Mouse (Mus musculus): ENCODE data around the gene Ephb2.

The Ephb2 gene

DNA sequence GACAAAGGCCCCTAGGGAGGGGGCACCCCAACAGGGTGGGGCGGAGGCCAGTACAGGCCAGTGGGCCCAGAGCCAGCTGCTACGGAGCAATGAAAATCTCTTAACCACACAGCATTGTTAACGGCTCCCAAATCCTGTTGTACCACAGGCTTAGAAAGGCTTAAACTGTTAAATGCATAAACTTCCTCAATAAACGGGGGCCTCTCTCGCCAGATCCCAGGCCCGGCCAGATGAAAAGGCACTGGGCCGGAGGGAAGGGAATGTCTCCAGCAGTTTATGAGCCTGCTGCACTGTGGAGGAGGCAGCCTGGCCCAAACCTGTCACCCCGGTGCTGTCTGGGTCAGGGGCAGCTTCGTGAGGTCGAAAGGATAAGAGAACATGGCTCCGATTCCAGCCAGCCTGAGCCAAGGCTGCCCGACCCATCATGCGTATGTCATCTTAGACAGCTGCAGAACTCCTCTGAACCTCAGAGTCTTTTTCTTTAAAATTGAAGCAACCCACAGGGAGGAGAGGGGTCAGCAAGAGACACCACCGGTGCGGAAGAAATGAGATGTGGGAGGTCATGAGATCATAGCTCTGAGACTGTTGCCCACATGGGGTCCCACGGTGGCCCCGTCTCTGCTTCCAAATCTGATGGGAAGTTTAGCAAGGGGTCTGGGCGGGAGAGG, 73.9 kb downstream of the Ephb2 start:
- no peak for DNase-seq (ENCODE audit: low read depth, low spot score)

GRCm38 (mm10) chr4:136760882-136761281, 74.9 kb downstream of the Ephb2 start:
- DNase-seq (ENCODE audit: low read depth, low spot score), result no peak

GRCm38 (mm10) chr4:136757096-136757495, 78.7 kb downstream of the Ephb2 start:
- no peak for DNase-seq (ENCODE audit: low read depth, low spot score)

DNA sequence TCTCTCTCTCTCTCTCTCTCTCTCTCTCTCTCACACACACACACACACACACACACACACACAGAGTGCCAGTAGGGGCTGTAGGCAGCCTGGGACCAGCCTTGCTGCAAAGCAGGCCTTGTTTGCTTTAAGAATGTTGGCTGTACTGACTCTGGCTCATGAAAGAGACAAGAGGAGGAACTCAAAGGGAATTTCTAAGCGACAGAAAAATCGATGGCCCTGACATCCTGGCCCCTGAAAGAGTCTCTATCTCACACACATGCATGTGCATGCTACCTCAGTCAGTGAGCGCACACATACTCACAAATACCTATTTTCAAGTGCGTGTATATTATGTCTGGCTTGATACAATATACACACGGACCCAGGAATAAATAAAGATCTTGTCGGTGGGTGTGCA, 79.3 kb downstream of the Ephb2 start:
- no peak for DNase-seq (ENCODE audit: low read depth, low spot score)

DNA sequence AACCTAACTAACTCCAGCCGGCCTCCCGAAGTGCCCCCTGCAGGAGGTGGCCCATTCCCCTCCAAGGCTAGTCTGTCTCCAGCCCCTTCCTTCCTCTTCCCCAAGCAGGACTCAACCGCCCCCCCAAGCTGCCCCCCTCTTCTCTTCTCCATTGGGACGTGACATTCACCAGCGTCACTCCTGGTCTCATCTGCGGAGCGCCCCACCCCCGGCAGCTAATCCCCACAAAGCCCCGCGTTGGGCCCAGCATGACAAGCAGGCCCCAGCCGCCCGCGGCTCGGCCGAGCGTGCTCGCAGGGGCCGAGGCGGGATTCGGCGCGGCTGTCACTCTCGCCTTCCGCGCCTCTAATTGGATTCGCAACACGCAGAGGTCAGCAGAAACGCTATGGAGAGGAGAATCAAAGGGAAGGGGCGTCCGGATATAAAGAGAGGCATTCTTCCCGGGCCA, 80.4 kb downstream of the Ephb2 start:
- DNase-seq (ENCODE audit: low read depth, low spot score), result no peak

DNA sequence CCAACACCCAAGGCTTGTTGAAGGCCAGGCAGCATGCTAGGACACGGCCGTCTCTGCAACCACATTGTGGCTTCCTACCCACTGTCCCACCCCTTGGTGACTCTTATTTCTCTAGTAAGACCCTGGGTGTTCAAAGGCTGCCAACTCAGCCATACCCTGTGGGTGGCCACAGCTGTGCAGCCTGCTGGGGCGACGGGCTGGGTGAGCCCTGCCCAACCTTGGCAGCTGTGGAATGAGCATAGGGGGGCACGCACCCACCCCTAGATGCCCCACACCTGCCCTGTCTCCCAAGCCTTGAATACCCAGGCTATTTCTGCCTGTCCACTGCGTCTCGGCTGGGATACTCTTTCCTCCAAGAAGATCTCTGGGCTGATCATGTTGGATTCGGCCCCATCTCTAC, 81.5 kb downstream of the Ephb2 start:
- DNase-seq (ENCODE audit: low read depth, low spot score), result no peak

- no peak for DNase-seq (ENCODE audit: low read depth, low spot score)
These were observed 84.3 kb downstream of the Ephb2 start for GRCm38 (mm10) chr4:136751355-136752020.

- DNase-seq (ENCODE audit: low read depth, low spot score), result no peak
These were observed 85.0 kb downstream of the Ephb2 start for GRCm38 (mm10) chr4:136750578-136751338.

DNA sequence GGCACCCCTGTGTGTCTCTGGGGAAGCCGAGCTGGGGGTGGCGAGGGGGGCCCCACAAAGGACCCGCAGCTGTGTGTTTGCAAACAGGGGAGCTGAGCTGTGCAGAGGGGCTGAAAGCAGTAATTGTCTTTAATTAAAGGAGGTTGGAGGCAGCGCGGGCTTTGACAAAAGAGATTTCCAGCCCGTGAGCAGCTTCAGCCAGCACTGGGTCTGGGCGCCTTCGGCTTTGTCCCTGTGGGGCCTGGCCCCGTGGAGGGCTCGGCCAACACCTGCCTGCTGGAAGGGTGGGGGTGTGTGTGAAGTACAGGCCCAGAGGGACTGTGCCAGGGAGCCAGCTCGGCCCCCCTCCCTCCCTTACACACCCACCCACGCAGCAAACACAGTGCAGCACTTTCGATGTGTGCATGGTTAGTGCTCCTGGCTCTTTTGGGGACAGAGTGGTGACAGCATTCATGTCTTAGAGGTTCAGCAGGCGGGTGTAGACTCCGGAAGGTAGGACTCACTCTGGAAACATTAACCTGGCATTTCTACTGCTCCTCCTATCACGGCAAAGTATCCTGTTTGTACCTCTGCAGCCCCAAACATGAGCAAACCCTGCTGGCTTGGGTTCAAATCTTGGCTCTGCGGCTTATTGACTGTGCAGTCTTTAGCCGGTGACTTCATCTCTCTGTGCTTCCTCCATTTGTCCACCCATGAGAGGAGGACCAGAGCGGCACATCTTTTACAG, 85.8 kb downstream of the Ephb2 start:
- DNase-seq (ENCODE audit: low read depth, low spot score), result no peak

DNA sequence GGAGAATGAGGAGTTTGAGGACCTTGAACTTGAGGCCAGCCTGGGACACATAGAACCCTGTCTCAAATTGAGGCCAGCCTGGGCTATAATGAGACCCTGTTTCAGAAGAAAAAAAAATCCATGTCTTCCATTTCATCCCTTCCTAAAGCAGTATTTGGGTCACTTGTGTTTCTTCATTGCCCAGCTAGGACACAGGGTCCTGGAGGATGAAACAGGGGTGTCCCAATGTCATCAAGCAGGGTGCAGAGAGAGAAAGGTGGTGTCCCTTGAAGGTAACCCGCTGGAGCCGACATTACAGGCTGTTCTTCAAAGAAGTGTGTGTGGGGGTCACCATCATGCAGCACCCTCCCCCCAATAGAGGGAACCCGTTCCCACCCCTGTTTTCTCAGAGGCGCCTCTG, 86.4 kb downstream of the Ephb2 start:
- DNase-seq (ENCODE audit: low read depth, low spot score), result no peak

GRCm38 (mm10) chr4:136748842-136749392, 86.9 kb downstream of the Ephb2 start:
- DNase-seq (ENCODE audit: low read depth, low spot score), result no peak

GRCm38 (mm10) chr4:136746516-136746915, 89.3 kb downstream of the Ephb2 start:
- no peak for DNase-seq (ENCODE audit: low read depth, low spot score)

DNA sequence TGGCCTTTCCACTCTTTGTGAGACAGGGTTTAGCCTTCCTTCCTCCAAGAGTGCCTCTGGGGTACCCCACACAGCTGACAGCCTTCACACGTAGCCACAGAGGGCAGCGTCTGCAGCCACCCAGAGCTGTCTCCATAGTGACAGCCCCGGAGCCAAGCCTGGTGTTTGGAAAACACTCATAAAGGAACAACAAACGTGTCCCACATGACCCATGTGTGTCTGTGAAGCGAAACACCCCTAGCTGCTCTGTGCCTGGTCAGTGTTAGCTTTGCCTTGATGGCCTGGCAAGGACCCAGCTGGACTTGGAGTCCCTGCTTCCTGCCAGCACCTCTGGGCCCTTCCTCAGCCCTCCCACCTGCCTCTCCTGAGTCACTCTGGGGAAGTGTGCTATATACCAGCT, 93.1 kb downstream of the Ephb2 start:
- DNase-seq (ENCODE audit: low read depth, low spot score), result no peak

- no peak for DNase-seq (ENCODE audit: low read depth, low spot score)
These were observed 93.9 kb downstream of the Ephb2 start for GRCm38 (mm10) chr4:136741840-136742239.

GRCm38 (mm10) chr4:136740963-136741362, 94.8 kb downstream of the Ephb2 start:
- no peak for DNase-seq (ENCODE audit: low read depth, low spot score)

DNA sequence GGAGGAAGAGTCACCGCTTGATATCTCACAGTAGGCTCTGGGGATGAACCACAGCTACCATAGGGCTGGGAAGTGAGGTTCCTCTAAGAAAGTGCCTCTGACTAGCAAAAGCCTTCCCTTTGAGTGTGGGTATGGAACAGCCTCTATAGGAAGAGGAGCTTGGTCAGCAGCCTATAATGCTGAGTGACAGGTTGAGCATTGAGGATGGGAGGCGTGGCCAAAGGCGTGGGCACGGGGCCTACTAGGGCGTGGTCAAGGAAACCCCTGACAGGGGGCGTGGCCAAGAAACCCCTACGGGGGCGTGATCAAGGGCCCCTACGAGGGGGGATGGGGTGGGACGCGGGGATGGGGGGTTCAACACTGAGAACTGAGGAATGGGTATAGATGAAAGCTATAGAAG, 96.6 kb downstream of the Ephb2 start:
- DNase-seq (ENCODE audit: low read depth, low spot score), result no peak

GRCm38 (mm10) chr4:136738291-136738690, 97.5 kb downstream of the Ephb2 start:
- DNase-seq (ENCODE audit: low read depth, low spot score), result no peak

DNA sequence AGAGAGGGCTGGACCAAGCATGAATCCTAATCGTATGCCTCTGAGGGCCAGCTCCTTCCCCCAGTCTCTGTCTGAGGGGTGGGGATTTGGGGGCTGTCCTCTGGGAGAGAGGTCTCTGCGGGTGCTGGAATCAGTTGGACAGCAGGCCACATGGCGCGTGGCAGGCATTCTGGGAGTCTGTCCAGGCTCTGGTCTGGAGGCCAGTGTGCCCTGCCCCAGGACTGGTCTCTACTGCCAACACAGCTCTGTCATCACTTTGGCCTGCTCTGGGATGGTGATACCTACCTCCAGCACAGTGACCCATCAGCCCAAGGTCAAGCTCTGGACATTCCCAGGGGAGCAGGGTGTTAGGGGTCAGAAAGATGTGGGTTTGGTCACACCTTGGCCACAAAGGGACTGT, 99.9 kb downstream of the Ephb2 start:
- DNase-seq (ENCODE audit: low read depth, low spot score), result no peak

GRCm38 (mm10) chr4:136734210-136734803, 101.5 kb downstream of the Ephb2 start:
- no peak for DNase-seq (ENCODE audit: low read depth, low spot score)

DNA sequence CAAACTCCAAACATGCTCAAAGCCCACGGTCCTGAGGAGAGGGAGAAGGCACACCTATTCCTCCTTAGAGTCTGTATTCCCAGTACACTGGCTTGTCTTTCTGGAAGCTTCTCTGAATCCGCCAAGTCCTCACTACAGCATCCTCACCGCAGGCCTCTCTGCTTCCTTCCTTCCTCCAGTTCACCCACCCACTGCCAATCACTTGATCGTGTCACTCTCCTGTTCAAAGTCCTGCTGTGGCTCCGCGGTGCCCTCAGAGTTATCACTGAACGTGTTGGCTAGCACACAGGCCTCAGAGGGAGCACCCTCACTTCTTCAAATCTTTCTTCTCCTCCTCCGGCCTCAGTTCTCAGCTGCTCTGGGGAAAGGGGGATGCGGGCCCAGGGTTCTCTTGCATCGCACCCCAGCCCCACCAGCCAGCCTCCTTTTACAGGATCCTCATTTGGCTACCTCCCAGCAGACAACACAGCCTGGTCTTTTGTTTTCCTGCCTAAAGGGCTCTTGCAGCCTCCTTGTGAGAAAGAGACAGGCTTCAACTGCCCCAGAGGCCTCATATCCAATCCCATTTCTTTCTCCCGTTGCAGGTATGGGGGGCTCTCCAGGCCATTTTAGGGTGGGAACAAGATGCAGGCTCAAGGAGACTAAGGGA, 102.4 kb downstream of the Ephb2 start:
- DNase-seq (ENCODE audit: low read depth, low spot score), result no peak
